32 mouse cellular contexts compared by ENCODE assay signal in the genomic region with DNA sequence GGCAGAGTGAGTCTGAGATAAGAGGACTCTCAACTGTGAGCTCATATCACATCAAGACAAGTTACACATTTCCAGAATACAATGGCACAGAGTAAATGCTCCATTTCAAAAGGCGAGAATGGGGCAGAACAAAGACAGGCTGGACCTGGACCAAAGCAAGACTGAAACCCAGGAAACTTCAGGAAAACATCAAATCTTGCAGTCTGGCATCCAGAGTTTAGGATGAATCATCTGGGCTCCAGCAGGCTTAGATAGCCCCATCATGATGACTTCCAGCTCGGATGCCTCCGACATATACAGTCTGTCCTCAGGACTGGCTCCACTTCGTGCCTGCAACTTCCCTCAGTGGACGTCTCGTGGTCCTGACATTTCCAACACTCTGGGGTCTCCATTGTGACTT.
"Had no signal": no experiment of that assay in that cellular context is flagged by ENCODE, and none has a peak within 500 bp of the region (broad histone marks: within the 10 kb centered on the region; RNA-seq: fewer than 3 reads in every experiment).

No protein-coding gene starts in this region.

- ATAC-seq: liver, embryonic 12.5 days; liver, postnatal 0 days; lung, postnatal 0 days; midbrain, embryonic 13.5 days; midbrain, embryonic 15.5 days; midbrain, embryonic 16.5 days had no signal

- H3K4me3 ChIP-seq: limb, embryonic 10.5 days; limb, embryonic 12.5 days; limb, embryonic 13.5 days; limb, embryonic 15.5 days; liver, embryonic 12.5 days; liver, embryonic 13.5 days; liver, embryonic 15.5 days; lung, embryonic 15.5 days; megakaryocyte, embryonic 14.5 days; midbrain, embryonic 10.5 days; midbrain, embryonic 12.5 days; midbrain, embryonic 13.5 days; midbrain, embryonic 15.5 days; myocyte; neural tube, embryonic 12.5 days had no signal

- H3K4me2 ChIP-seq: limb, embryonic 12.5 days; limb, embryonic 13.5 days; limb, embryonic 15.5 days; liver, embryonic 11.5 days; liver, embryonic 12.5 days; liver, embryonic 13.5 days; liver, embryonic 15.5 days; lung, embryonic 14.5 days; lung, embryonic 15.5 days; midbrain, embryonic 11.5 days; midbrain, embryonic 12.5 days; midbrain, embryonic 13.5 days; midbrain, embryonic 15.5 days; neural tube, embryonic 12.5 days had no signal

- H3K9me3 ChIP-seq: limb, embryonic 10.5 days; limb, embryonic 12.5 days; limb, embryonic 13.5 days; limb, embryonic 15.5 days; liver, embryonic 12.5 days; liver, embryonic 13.5 days; liver, embryonic 15.5 days; lung, embryonic 15.5 days; midbrain, embryonic 10.5 days; midbrain, embryonic 12.5 days; midbrain, embryonic 13.5 days; midbrain, embryonic 15.5 days; neural tube, embryonic 12.5 days had no signal

- H3K27ac ChIP-seq: limb, embryonic 10.5 days; limb, embryonic 12.5 days; limb, embryonic 13.5 days; limb, embryonic 15.5 days; liver, embryonic 12.5 days; liver, embryonic 13.5 days; liver, embryonic 14.5 days; liver, embryonic 15.5 days; lung, embryonic 15.5 days; macrophage; midbrain, embryonic 10.5 days; midbrain, embryonic 12.5 days; midbrain, embryonic 13.5 days; midbrain, embryonic 15.5 days; neural tube, embryonic 12.5 days had no signal

- DNase-seq: left cerebral cortex, postnatal 4 days; liver; liver, embryonic 13.5 days; liver, postnatal 0 days; lung, adult 18-20 months; lung, adult 2 months; lung, embryonic 14.5 days; lung, postnatal 10 days; lung, postnatal 14 days; lung, postnatal 36 days; lung, postnatal 4 days; midbrain, embryonic 14.5 days had no signal

- H3K9ac ChIP-seq: limb, embryonic 12.5 days; limb, embryonic 13.5 days; limb, embryonic 15.5 days; liver, embryonic 12.5 days; liver, embryonic 13.5 days; liver, embryonic 14.5 days; liver, embryonic 15.5 days; liver, postnatal 0 days; lung, embryonic 14.5 days; lung, embryonic 15.5 days; midbrain, embryonic 12.5 days; midbrain, embryonic 13.5 days; midbrain, embryonic 15.5 days; neural tube, embryonic 12.5 days had no signal

- H3K27me3 ChIP-seq: limb, embryonic 12.5 days; limb, embryonic 13.5 days; limb, embryonic 15.5 days; liver, embryonic 12.5 days; liver, embryonic 13.5 days; liver, embryonic 15.5 days; lung, embryonic 15.5 days; midbrain, embryonic 12.5 days; midbrain, embryonic 13.5 days; midbrain, embryonic 15.5 days; neural tube, embryonic 12.5 days had no signal

- H3K36me3 ChIP-seq: limb, embryonic 10.5 days; limb, embryonic 12.5 days; limb, embryonic 13.5 days; limb, embryonic 15.5 days; liver, embryonic 12.5 days; liver, embryonic 13.5 days; liver, embryonic 15.5 days; lung, embryonic 15.5 days; midbrain, embryonic 10.5 days; midbrain, embryonic 12.5 days; midbrain, embryonic 13.5 days; midbrain, embryonic 15.5 days; neural tube, embryonic 12.5 days had no signal

- H3K4me1 ChIP-seq: liver, embryonic 12.5 days; liver, embryonic 13.5 days; liver, embryonic 15.5 days; midbrain, embryonic 12.5 days; midbrain, embryonic 15.5 days had no signal
